Mouse (Mus musculus): ENCODE measurements around the gene Slc12a1. TPM values are rescaled to one million over a fixed set of nuclear protein-coding genes. Genes with fewer than 3 reads are reported as not detected.
A peak's percentile ranks its signal among the peaks of the same experiment; 100 is the strongest.

Gene Slc12a1
- polyA plus RNA-seq, 1 experiment from 2014 or later = not detected

DNA sequence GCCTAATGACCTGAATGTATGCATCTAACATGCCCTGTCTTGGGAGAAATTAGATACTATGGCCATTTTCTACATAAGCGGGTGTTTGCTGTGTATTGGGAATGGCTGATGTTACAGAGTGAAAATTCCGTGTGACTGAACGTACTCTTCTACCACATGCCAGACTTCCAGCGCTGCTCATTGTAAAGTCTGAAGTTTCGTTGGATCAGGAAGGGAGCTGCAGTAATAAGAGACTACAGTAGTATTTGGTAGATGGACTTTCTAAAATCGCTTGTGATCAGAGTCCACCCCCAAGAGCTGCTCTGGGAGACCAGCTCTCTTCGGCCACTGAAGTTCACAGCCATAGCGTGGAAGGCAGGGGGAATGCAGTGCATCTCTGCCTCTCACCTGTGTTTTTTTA, 96.0 kb downstream of the Slc12a1 start:
- 5% methylated on average over 8 of the region's 8 CpGs for WGBS
- Histone ChIP-seq H3K4me3 (ENCODE audit: low read depth, low read length) (peak overlapping the region; percentile 68), H3K9ac (ENCODE audit: low read length) (peak overlapping the region; percentile 76; the same call in 1 of the 2 replicates), H3K4me2 (replicated peaks; ENCODE audit: low read depth) (peak overlapping the region; percentile 76), H3K9me3 (ENCODE audit: control insufficient read depth, low read length) (no peaks in the 10 kb centered on the region), H3K4me1 (replicated peaks; ENCODE audit: control insufficient read depth, insufficient read depth) (no peaks in the 10 kb centered on the region), H3K27me3 (ENCODE audit: control insufficient read depth, insufficient read depth, low read length) (no peaks in the 10 kb centered on the region), H3K27ac (replicated peaks) (peak overlapping the region; percentile 89; the same call in 1 of the 2 replicates), H3K36me3 (ENCODE audit: control insufficient read depth, insufficient read depth, low read length) (no peaks in the 10 kb centered on the region)
- ATAC-seq (ENCODE audit: low FRiP score, low TSS enrichment) = no peak
- TF ChIP-seq CTCF (IDR thresholded peaks at IDR 0.05; ENCODE audit: low read depth) = no peak
- no peak for TF ChIP-seq EP300 (optimal IDR thresholded peaks at IDR 0.05)
- DNase-seq (ENCODE audit: low spot score) = no peak

DNA sequence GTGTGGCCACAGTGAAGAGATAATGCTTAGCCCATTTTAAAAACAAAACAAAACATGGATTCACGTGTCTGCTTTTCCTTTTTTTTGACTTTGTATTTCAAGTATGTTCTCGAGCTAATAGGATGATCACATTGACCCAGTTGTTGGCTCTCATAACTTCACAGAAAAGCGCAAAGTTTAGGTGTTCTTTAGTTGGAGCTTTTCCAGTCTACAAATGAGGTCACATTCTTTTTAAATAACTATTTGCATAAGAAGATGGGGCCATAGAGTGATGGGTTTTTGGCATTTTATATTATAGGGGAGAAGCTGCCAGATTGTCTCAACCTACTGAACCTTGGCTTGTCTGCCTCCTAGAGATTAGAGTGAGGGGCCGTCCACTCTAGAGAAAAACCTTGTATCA, 97.0 kb downstream of the Slc12a1 start:
- H3K9ac ChIP-seq (ENCODE audit: low read length) = no peak overlapping the region
- no peak overlapping the region for H3K4me2 ChIP-seq (replicated peaks; ENCODE audit: low read depth)
- ATAC-seq (ENCODE audit: low FRiP score, low TSS enrichment) (no peak), DNase-seq (ENCODE audit: low spot score) (no peak)
- H3K9me3 ChIP-seq (ENCODE audit: control insufficient read depth, low read length) = no peaks in the 10 kb centered on the region
- no peak for TF ChIP-seq CTCF (IDR thresholded peaks at IDR 0.05; ENCODE audit: low read depth)
- TF ChIP-seq EP300 (optimal IDR thresholded peaks at IDR 0.05) = no peak
- no peaks in the 10 kb centered on the region for H3K27me3 ChIP-seq (ENCODE audit: control insufficient read depth, insufficient read depth, low read length)
- WGBS = 68% methylated on average over 4 of the region's 4 CpGs
- H3K36me3 ChIP-seq (ENCODE audit: control insufficient read depth, insufficient read depth, low read length) = 0 out of 2 replicates have a peak, but pooled peaks cover 4% of the 10 kb centered on the region
- H3K4me3 ChIP-seq (ENCODE audit: low read depth, low read length) = no peak overlapping the region
- H3K27ac ChIP-seq (replicated peaks) = no peak overlapping the region
- H3K4me1 ChIP-seq (replicated peaks; ENCODE audit: control insufficient read depth, insufficient read depth) = no peaks in the 10 kb centered on the region

DNA sequence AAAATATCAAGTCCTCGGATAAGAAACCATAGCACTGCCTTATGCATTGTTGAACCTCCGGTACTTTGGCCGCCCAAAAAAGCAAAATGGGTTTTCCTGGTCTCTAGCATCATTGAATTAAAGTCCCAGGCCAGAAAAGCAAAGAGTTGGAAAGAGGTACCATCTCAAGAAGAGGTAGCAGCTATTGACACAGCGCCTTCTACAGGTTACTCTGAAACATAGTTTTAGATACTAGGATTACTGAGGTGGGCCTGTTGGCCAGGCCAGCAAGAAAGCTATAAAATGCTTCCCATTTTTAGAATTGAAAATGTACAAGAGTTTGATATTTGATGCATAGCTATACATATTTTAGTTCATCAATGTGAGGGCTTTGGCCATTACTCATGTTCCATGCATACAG, 97.6 kb downstream of the Slc12a1 start:
- DNase-seq (ENCODE audit: low spot score) (no peak), ATAC-seq (ENCODE audit: low FRiP score, low TSS enrichment) (no peak)
- no peak overlapping the region for H3K27ac ChIP-seq (replicated peaks)
- H3K4me2 ChIP-seq (replicated peaks; ENCODE audit: low read depth) = no peak overlapping the region
- peak; percentile 48 for TF ChIP-seq CTCF (IDR thresholded peaks at IDR 0.05; ENCODE audit: low read depth)
- TF ChIP-seq EP300 (optimal IDR thresholded peaks at IDR 0.05) = no peak
- WGBS = 94% methylated on average over 4 of the region's 4 CpGs
- no peak overlapping the region for H3K4me3 ChIP-seq (ENCODE audit: low read depth, low read length)
- no peaks in the 10 kb centered on the region for H3K9me3 ChIP-seq (ENCODE audit: control insufficient read depth, low read length)
- H3K9ac ChIP-seq (ENCODE audit: low read length) = no peak overlapping the region
- 0 out of 2 replicates have a peak, but pooled peaks cover 4% of the 10 kb centered on the region for H3K36me3 ChIP-seq (ENCODE audit: control insufficient read depth, insufficient read depth, low read length)
- no peaks in the 10 kb centered on the region for H3K27me3 ChIP-seq (ENCODE audit: control insufficient read depth, insufficient read depth, low read length)
- no peaks in the 10 kb centered on the region for H3K4me1 ChIP-seq (replicated peaks; ENCODE audit: control insufficient read depth, insufficient read depth)

DNA sequence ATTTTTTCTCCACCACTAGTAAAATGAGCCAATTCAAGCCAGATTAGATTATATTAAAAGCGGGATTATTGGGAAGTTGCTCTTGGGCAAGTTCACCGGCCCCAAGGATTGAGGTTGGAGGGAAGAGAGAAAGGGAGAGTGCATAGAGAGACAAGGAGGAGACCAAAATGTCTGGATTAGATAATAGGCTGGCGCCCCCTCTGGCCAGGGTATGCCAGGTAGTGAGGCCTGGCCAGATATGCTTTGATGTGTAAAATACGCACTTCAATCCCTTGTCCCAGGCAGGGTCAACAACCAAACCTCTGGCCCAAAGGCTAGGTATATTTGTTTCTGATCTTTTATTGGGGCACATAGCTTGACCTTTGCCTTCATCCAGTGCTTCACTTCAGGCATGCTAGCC, 99.5 kb downstream of the Slc12a1 start:
- Histone ChIP-seq H3K4me3 (ENCODE audit: low read depth, low read length) (no peak overlapping the region), H3K36me3 (ENCODE audit: control insufficient read depth, insufficient read depth, low read length) (0 out of 2 replicates have a peak, but pooled peaks cover 5% of the 10 kb centered on the region), H3K27ac (replicated peaks) (no peak overlapping the region), H3K4me1 (replicated peaks; ENCODE audit: control insufficient read depth, insufficient read depth) (no peaks in the 10 kb centered on the region), H3K4me2 (replicated peaks; ENCODE audit: low read depth) (no peak overlapping the region), H3K9me3 (ENCODE audit: control insufficient read depth, low read length) (no peaks in the 10 kb centered on the region), H3K27me3 (ENCODE audit: control insufficient read depth, insufficient read depth, low read length) (no peaks in the 10 kb centered on the region), H3K9ac (ENCODE audit: low read length) (no peak overlapping the region)
- 86% methylated on average over 4 of the region's 4 CpGs for WGBS
- DNase-seq (ENCODE audit: low spot score) (no peak), ATAC-seq (ENCODE audit: low FRiP score, low TSS enrichment) (no peak)
- TF ChIP-seq EP300 (optimal IDR thresholded peaks at IDR 0.05) (no peak), CTCF (IDR thresholded peaks at IDR 0.05; ENCODE audit: low read depth) (no peak)

DNA sequence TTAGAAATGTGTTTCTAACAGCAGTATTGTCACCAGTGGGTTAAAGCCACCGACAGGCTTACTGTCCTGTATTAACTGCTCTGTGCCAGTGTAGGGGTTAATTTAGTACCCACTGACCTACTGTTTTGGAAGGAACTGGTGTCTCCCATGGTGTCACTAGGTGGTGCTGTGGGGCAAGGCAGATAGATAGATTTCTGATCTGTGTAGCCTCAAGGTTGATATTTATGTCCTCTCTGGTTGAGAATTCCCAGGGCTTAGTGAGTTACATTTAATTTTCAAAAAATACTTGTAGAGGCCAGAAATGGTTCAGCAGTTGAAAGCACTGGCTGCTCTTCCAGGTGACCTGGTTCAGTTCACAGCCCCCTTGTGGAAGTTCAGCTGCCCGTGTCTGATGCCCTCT, 100.0 kb downstream of the Slc12a1 start:
- Histone ChIP-seq H3K4me1 (replicated peaks; ENCODE audit: control insufficient read depth, insufficient read depth) (no peaks in the 10 kb centered on the region), H3K9ac (ENCODE audit: low read length) (no peak overlapping the region), H3K4me2 (replicated peaks; ENCODE audit: low read depth) (no peak overlapping the region), H3K36me3 (ENCODE audit: control insufficient read depth, insufficient read depth, low read length) (peaks cover 10% of the 10 kb centered on the region; the same call in 1 of the 2 replicates), H3K27me3 (ENCODE audit: control insufficient read depth, insufficient read depth, low read length) (no peaks in the 10 kb centered on the region), H3K27ac (replicated peaks) (no peak overlapping the region), H3K9me3 (ENCODE audit: control insufficient read depth, low read length) (no peaks in the 10 kb centered on the region), H3K4me3 (ENCODE audit: low read depth, low read length) (no peak overlapping the region)
- peak; percentile 81 for TF ChIP-seq CTCF (IDR thresholded peaks at IDR 0.05; ENCODE audit: low read depth)
- TF ChIP-seq EP300 (optimal IDR thresholded peaks at IDR 0.05) = no peak
- 70% methylated on average over 2 of the region's 2 CpGs for WGBS
- DNase-seq (ENCODE audit: low spot score) (peak; percentile 44), ATAC-seq (ENCODE audit: low FRiP score, low TSS enrichment) (no peak)

DNA sequence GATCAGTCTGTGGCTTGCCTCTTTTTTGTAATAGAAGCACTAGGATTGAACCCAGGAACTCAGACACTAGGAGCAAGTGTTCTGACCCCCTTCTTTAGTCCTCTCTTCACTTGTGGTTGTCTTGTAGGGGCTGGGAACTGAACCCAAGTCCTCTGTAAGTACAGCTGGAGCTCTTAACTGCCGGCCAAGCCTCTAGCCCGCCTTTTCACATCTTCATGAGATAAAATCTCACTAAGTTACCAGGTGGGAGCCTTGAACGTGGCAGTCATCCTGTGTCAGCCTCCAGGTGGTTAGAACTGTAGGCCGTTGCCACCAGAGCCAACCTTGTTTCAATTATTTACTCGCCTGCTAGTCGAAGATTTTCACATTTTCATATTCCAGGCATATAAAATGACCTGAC, 101.4 kb downstream of the Slc12a1 start:
- Histone ChIP-seq H3K4me1 (replicated peaks; ENCODE audit: control insufficient read depth, insufficient read depth) (no peaks in the 10 kb centered on the region), H3K36me3 (ENCODE audit: control insufficient read depth, insufficient read depth, low read length) (peaks cover 12% of the 10 kb centered on the region; the same call in 1 of the 2 replicates), H3K9ac (ENCODE audit: low read length) (no peak overlapping the region), H3K4me3 (ENCODE audit: low read depth, low read length) (no peak overlapping the region), H3K27ac (replicated peaks) (no peak overlapping the region), H3K9me3 (ENCODE audit: control insufficient read depth, low read length) (no peaks in the 10 kb centered on the region), H3K27me3 (ENCODE audit: control insufficient read depth, insufficient read depth, low read length) (no peaks in the 10 kb centered on the region), H3K4me2 (replicated peaks; ENCODE audit: low read depth) (no peak overlapping the region)
- DNase-seq (ENCODE audit: low spot score) = no peak
- no peak for ATAC-seq (ENCODE audit: low FRiP score, low TSS enrichment)
- TF ChIP-seq EP300 (optimal IDR thresholded peaks at IDR 0.05) (no peak), CTCF (IDR thresholded peaks at IDR 0.05; ENCODE audit: low read depth) (no peak)
- 94% methylated on average over 6 of the region's 6 CpGs for WGBS
